Mouse (Mus musculus): ENCODE results near the gene Elovl6.

Elovl6 gene

GRCm38 (mm10) chr3:129605487-129605886 lies 73.3 kb downstream of the Elovl6 start:
- DNase-seq (ENCODE audit: low read depth, low spot score), result no peak

DNA sequence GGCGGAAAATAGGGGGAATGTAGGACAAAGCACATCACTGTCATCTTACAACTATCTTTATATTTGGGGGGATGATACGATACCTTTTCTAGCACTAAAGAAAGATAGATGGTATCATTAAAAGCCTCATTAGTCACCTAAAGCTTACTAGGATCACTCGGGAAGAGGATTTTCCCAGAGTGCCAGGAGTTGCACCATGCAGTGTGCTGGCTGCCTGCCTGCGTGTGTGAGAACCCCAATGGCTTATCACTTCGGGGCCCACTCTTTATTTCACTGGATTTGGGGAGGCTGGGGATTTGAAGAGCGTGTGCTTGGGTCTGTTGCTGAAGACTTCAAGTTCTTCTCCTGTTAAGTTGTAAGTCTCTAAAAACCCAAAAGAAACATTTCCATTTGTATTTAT lies 73.8 kb downstream of the Elovl6 start:
- DNase-seq (ENCODE audit: low read depth, low spot score), result no peak

- no peak for DNase-seq (ENCODE audit: low read depth, low spot score)
Observed at GRCm38 (mm10) chr3:129611626-129612025, 79.5 kb downstream of the Elovl6 start.

DNA sequence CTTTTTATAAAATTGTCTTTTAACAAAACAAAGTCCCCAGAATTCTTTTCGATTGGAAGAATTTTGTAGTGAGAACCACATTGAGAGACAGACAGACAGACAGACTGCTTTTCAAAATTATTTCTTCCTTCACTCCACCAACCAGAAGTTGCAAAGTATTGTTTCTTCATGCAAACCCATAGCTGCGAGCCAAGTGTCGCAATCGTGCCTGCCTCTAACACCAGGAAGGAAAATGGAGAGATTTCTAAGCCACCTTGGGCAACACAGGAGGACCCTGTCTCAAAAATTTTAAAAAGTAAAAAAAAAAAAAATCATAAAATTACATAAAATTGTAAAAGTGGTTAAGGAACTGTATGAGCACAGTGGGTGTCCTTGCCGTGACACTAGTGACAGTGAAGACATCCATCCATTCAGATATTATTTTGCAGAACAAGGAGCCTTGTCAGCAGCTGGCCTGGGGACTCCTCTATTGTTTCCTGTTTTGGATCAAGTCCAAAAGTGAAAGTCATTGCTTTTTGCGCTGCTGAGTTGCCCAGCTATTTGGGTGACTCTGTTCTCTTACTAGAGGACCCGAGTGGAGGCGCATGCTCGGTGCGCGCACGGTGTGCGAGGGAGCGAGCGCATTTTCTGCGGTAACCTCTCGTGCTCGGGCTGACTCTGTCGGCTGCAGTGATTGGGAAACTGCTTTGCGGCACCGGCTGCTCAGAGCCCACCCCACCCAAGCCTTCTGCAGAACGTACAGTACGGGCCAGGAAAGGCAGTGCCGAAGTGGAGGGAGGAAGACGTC lies 80.3 kb downstream of the Elovl6 start:
- DNase-seq (ENCODE audit: low read depth, low spot score), result peak; percentile 74

GRCm38 (mm10) chr3:129613756-129614155 lies 81.6 kb downstream of the Elovl6 start:
- DNase-seq (ENCODE audit: low read depth, low spot score), result no peak

- DNase-seq (ENCODE audit: low read depth, low spot score), result no peak
Observed at GRCm38 (mm10) chr3:129614216-129614615, 82.1 kb downstream of the Elovl6 start.

DNA sequence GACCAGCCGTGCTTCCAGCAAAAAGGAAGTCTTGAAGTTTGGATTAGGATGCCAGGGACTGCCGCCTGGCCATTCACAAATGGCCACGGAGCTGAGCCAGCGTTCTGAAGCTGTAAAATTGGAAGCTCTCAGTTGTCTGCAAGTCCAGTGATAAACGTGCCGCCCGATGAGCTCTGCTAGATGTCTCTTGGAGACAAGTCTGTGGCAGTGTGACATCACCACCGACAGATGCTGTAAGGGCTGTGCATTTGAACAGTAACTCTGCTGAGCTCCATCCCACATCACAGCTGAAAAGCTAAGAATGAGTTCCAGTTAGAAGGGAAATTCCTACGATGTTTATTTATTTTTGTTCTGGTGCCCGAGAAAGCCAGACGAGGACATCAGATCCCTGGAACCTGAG lies 85.3 kb downstream of the Elovl6 start:
- DNase-seq (ENCODE audit: low read depth, low spot score), result no peak

GRCm38 (mm10) chr3:129619194-129619775 lies 87.1 kb downstream of the Elovl6 start:
- no peak for DNase-seq (ENCODE audit: low read depth, low spot score)

GRCm38 (mm10) chr3:129620802-129621201 lies 88.6 kb downstream of the Elovl6 start:
- DNase-seq (ENCODE audit: low read depth, low spot score), result no peak

DNA sequence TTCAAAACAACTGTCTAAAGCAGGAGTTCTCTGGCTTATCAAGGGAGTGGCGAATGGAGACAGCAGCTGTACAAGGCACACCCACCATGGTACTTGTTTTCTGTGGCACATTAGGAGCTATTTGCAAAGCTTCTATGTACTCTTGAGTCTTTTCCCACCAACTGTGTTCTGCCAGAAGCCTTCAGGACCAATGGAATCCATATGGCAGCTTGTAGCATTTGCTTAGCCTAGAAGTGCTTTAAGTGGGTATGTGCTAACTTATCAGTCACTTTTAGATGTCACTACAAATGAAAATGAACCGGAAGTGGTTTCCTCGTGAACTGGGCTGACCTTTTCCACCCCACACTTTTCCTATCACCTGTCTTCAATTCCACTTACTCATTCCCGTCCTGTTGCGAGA lies 89.1 kb downstream of the Elovl6 start:
- DNase-seq (ENCODE audit: low read depth, low spot score), result no peak

GRCm38 (mm10) chr3:129622120-129622519 lies 90.0 kb downstream of the Elovl6 start:
- peak; percentile 73 for DNase-seq (ENCODE audit: low read depth, low spot score)

GRCm38 (mm10) chr3:129622705-129623104 lies 90.5 kb downstream of the Elovl6 start:
- DNase-seq (ENCODE audit: low read depth, low spot score), result no peak

- no peak for DNase-seq (ENCODE audit: low read depth, low spot score)
Observed at GRCm38 (mm10) chr3:129624193-129624805, 92.1 kb downstream of the Elovl6 start.

- no peak for DNase-seq (ENCODE audit: low read depth, low spot score)
Observed at GRCm38 (mm10) chr3:129627281-129627680, 95.1 kb downstream of the Elovl6 start.

DNA sequence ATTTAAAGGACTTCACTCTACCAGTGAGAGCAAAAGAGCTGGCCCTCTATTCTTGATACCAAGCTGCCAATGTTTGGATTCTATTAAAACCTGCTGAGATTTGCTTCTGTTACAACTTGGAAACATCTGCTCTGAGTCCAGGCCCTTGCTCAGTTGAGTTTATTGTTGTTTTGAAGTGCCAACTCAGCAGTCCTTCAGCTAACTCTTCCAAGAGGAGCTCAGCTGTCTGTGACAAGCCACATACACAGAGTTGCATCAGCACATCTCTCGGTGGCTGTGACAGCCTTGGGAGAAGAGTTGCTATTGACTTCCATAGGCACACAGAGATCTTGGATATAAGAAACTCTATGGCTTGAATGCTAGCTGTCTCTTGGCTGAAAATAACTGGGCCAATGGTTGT lies 98.9 kb downstream of the Elovl6 start:
- DNase-seq (ENCODE audit: low read depth, low spot score), result no peak

GRCm38 (mm10) chr3:129631857-129632256 lies 99.7 kb downstream of the Elovl6 start:
- DNase-seq (ENCODE audit: low read depth, low spot score), result no peak

- DNase-seq (ENCODE audit: low read depth, low spot score), result no peak
Observed at GRCm38 (mm10) chr3:129633518-129633917, 101.4 kb downstream of the Elovl6 start.

- DNase-seq (ENCODE audit: low read depth, low spot score), result peak; percentile 24
Observed at GRCm38 (mm10) chr3:129634260-129634901, 102.2 kb downstream of the Elovl6 start.

GRCm38 (mm10) chr3:129637446-129637845 lies 105.3 kb downstream of the Elovl6 start:
- DNase-seq (ENCODE audit: low read depth, low spot score), result no peak

DNA sequence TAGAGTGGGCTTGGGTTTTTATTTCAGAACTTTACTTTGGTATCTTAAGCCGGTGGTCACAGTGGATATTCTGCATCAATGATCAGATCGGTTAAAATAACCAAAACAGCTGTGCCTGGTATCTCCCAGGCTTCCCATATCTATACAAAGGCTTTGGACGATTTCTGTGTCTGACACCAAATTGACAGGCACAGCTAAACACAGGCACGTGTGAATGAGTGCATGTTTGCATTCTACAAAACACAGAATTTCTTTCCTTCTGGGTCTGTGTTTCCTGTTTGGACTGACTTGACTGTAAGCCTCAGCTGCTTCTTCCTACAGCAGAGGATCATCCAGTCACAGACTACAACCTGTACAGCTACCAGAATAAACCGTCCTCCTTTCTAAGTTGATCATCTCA lies 107.5 kb downstream of the Elovl6 start:
- no peak for DNase-seq (ENCODE audit: low read depth, low spot score)

GRCm38 (mm10) chr3:129640211-129641000 lies 108.3 kb downstream of the Elovl6 start:
- DNase-seq (ENCODE audit: low read depth, low spot score), result no peak

- no peak for DNase-seq (ENCODE audit: low read depth, low spot score)
Observed at GRCm38 (mm10) chr3:129641621-129642020, 109.5 kb downstream of the Elovl6 start.

Measured in ES-CJ7 (cell line).